Mouse (Mus musculus) common myeloid progenitor, adult 5-6 weeks (primary cell): ENCODE results near the gene Fcho2. TPM values are rescaled to one million over a fixed set of nuclear protein-coding genes. Genes with fewer than 3 reads are reported as not detected.

ENCODE experiments used
- ATAC-seq: replicated peaks from 2 replicates; pipeline ENCODE4 v1.8.0; 2016; ENCODE audit warnings: low read depth, mild to moderate bottlenecking, moderate TSS enrichment, inconsistent platforms; ENCODE audit not compliant: poor library complexity, severe bottlenecking
- total RNA-seq: library from RNA; stranded (forward); fragments of 200-1000, 187-1606 nt; gene quantifications from 2 replicates; pipeline ENCODE4 v1.2.3, GENCODE M21; 2017

Gene Fcho2
- total RNA-seq, 1 experiment from 2014 or later, result 35.0 TPM

- no peak for ATAC-seq
These were observed 130.9 kb downstream of the Fcho2 start for GRCm38 (mm10) chr13:98684144-98684900.

DNA sequence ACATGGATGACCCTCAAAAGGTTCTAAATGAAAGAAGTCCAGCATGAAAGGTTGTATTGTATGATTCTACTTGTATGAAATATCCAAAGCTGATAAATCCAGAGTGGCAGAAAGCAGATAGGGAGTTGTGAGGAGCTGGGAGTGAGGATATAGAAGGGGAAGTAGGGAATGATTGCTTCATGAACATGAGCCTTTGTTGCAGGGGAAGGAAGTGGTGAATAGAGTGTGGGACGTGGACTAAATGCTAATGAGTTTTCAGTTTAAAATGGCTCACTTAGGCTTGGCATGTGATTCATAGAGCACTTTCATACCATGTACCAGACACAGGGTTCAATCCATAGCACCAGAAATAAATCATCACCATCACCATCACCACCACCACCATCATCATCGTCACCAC, 131.8 kb downstream of the Fcho2 start:
- no peak for ATAC-seq

- no peak for ATAC-seq
These were observed 134.7 kb downstream of the Fcho2 start for GRCm38 (mm10) chr13:98680470-98681060.

- no peak for ATAC-seq
These were observed 135.6 kb downstream of the Fcho2 start for GRCm38 (mm10) chr13:98679631-98680041.

DNA sequence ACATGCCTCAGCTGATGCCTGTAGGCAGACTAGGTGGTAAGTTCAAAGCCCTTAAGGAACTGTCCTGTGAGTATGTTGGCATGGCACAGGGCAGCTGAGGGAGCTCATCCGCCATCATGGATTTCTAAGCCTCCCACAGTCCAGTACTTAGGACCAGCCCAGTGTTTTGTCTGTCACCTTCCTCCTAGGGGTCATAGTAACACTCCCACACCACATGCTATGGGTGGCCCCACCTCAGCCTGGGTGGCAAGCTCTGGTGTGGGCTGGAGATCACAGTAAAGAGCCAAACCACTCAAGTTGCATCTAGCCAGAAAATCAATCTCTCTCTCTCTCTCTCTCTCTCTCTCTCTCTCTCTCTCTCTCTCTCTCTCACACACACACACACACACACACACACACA, 136.0 kb downstream of the Fcho2 start:
- ATAC-seq, result no peak

DNA sequence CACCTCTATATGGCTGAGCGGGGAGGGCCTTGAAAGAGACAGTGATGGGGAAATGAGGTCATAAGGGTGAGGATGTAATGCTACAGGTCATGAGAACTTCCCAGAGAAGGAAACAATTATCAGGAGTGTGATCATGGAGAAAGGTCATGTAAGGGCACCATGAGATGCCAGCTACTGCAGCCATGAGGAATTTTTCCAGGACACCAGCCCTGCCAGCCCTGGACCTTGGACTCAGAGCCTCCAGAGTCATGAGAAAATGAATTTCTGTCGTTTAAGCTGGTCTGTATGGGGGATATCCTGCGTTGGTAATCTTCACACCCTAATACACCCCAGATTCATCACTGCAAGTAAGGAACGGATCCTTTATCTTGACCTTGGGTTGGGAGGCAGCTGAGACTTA, 141.3 kb downstream of the Fcho2 start:
- no peak for ATAC-seq

Other genes starting within 250 kb of the Fcho2 start
- gene Tmem174, start 178.0 kb downstream of the Fcho2 start, total RNA-seq, result not detected in 2 replicates
- gene Tmem171, start 120.6 kb downstream of the Fcho2 start, total RNA-seq, result 0.27 TPM in 1 of 2 replicates, not detected in the other
- gene Tnpo1, start 110.9 kb upstream of the Fcho2 start, total RNA-seq, result 133 and 147 TPM in 2 replicates
- gene 1700024P04Rik, start 169.1 kb upstream of the Fcho2 start, total RNA-seq, result not detected in 2 replicates